Mouse (Mus musculus) lung, postnatal 0 days (tissue): Measurements from ENCODE around the gene Il10rb. TPM values are rescaled to one million over a fixed set of nuclear protein-coding genes. Genes with fewer than 3 reads are reported as not detected.

Experiments used
- ATAC-seq: fragments of 200-750 bp; cut with Nextera tagmentation; 2 replicates; pipeline ENCODE4 v1.8.0; 2017; ENCODE audit warnings: moderate library complexity
- DNase-seq: peaks from one replicate; pipeline ENCODE4 v3.0.0-alpha.2; 2016; ENCODE audit warnings: low spot score
- H3K27ac ChIP-seq: fragments of 300-500 bp; sonication (generic); 2 replicates; pipeline ENCODE4 v1.5.1; 2014; ENCODE audit warnings: antibody characterized with exemption, mild to moderate bottlenecking, low read length, mixed read lengths
- H3K27me3 ChIP-seq: fragments of 300-500 bp; sonication (generic); replicated peaks from 2 replicates; pipeline ENCODE4 v1.6.1; 2014; ENCODE audit warnings: low read length, mixed read lengths; ENCODE audit not compliant: insufficient read depth
- H3K36me3 ChIP-seq: fragments of 300-500 bp; sonication (generic); 2 replicates; pipeline ENCODE4 v1.6.1; 2014; ENCODE audit warnings: low read length, mixed read lengths; ENCODE audit not compliant: insufficient read depth
- H3K4me1 ChIP-seq: fragments of 300-500 bp; sonication (generic); 2 replicates; pipeline ENCODE4 v1.6.1; 2014; ENCODE audit warnings: antibody characterized with exemption, low read depth, low read length, mixed read lengths; ENCODE audit not compliant: insufficient read depth
- H3K4me2 ChIP-seq: fragments of 300-500 bp; sonication (generic); replicated peaks from 2 replicates; pipeline ENCODE4 v1.6.1; 2014; ENCODE audit warnings: low read depth, mild to moderate bottlenecking, low read length, moderate library complexity, mixed read lengths
- H3K4me3 ChIP-seq: fragments of 300-500 bp; sonication (generic); 2 replicates; pipeline ENCODE4 v1.5.1; 2014; ENCODE audit warnings: low read depth, low read length
- H3K9ac ChIP-seq: fragments of 300-500 bp; sonication (generic); replicated peaks from 2 replicates; pipeline ENCODE4 v1.6.1; 2014; ENCODE audit warnings: low read depth, mild to moderate bottlenecking
- H3K9me3 ChIP-seq: fragments of 300-500 bp; sonication (generic); 2 replicates; pipeline ENCODE4 v1.6.1; 2016; ENCODE audit warnings: low read length, mixed read lengths
- CTCF ChIP-seq: IDR thresholded peaks from 2 replicates; pipeline ENCODE4 v1.5.1; 2016; ENCODE audit warnings: antibody characterized with exemption, mild to moderate bottlenecking
- EP300 ChIP-seq: IDR thresholded peaks from 2 replicates; pipeline ENCODE4 v1.6.1; 2016; ENCODE audit warnings: antibody characterized with exemption, mild to moderate bottlenecking, control low read depth
- WGBS: fragments of 180-500 bp; shearing (Covaris S2); extraction: QIAGEN DNeasy Blood & Tissue Kit; methylation state at CpG from one replicate; pipeline ENCODE4 v1.1.7; 2014; 5-methylcytosine and 5-hydroxymethylcytosine counted together
- polyA plus RNA-seq: library from polyadenylated mRNA; unstranded; fragments of >200 nt; fragmentation: Nextera tagmentation; extraction: Ambion mirVana; gene quantifications from 2 replicates; pipeline ENCODE4 v1.2.1, GENCODE M21; 2015

Gene Il10rb
- polyA plus RNA-seq, 1 experiment from 2014 or later: 90.5 TPM

DNA sequence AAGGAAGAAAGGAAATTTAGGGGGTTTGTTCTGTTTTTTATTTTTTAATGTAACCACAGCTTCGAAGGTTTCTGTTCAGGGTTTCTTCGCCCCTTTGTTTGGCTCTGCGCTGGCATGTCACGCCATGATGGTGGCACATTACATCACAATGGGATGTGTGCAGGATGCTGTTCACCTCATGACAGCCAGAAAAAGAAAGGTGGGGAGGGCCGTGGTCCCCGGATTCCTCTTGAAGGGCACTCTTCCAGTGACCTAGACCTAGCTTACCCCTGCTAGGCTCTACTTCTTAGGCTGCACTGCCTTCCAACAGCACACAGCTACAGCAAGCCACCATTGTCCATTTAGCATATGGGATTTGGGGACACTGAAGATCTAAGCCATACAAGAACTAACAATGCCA, 19.9 kb downstream of the Il10rb start:
- no peaks in the 10 kb centered on the region for H3K27me3 ChIP-seq
- WGBS: 91% methylated on average over 6 of the region's 6 CpGs

GRCm38 (mm10) chr16:91426586-91426985, 20.6 kb downstream of the Il10rb start:
- Histone ChIP-seq H3K4me2 (no peak overlapping the region), H3K27me3 (no peaks in the 10 kb centered on the region), H3K27ac (no peak overlapping the region), H3K9ac (no peak overlapping the region), H3K4me1 (no peaks in the 10 kb centered on the region), H3K9me3 (no peaks in the 10 kb centered on the region), H3K36me3 (peaks cover 32% of the 10 kb centered on the region), H3K4me3 (no peak overlapping the region)
- TF ChIP-seq CTCF (no peak), EP300 (no peak)
- no peak for DNase-seq
- 85% methylated on average over 4 of the region's 4 CpGs for WGBS
- no peak for ATAC-seq

More for the DNA sequence above, 19.9 kb downstream of the Il10rb start:
- no peaks in the 10 kb centered on the region for H3K4me1 ChIP-seq
- ATAC-seq (no peak), DNase-seq (no peak)
- no peaks in the 10 kb centered on the region for H3K9me3 ChIP-seq
- peaks cover 32% of the 10 kb centered on the region for H3K36me3 ChIP-seq
- no peak for TF ChIP-seq EP300
- no peak for TF ChIP-seq CTCF
- H3K9ac ChIP-seq: no peak overlapping the region
- H3K4me3 ChIP-seq: no peak overlapping the region
- H3K27ac ChIP-seq: no peak overlapping the region
- no peak overlapping the region for H3K4me2 ChIP-seq

- no peak overlapping the region for H3K9ac ChIP-seq
- no peak overlapping the region for H3K27ac ChIP-seq
- H3K9me3 ChIP-seq: no peaks in the 10 kb centered on the region
- ATAC-seq: no peak
- H3K27me3 ChIP-seq: no peaks in the 10 kb centered on the region
- H3K4me1 ChIP-seq: no peaks in the 10 kb centered on the region; the same call in 1 of the 2 replicates
- H3K36me3 ChIP-seq: peaks cover 24% of the 10 kb centered on the region
- 64% methylated on average over 5 of the region's 5 CpGs for WGBS
- TF ChIP-seq EP300: no peak
- no peak for TF ChIP-seq CTCF
- H3K4me3 ChIP-seq: no peak overlapping the region
- H3K4me2 ChIP-seq: no peak overlapping the region
- no peak for DNase-seq
Measured at GRCm38 (mm10) chr16:91427461-91427860, 21.5 kb downstream of the Il10rb start.

GRCm38 (mm10) chr16:91428259-91428865, 22.4 kb downstream of the Il10rb start:
- Histone ChIP-seq H3K27ac (no peak overlapping the region), H3K4me1 (no peaks in the 10 kb centered on the region; the same call in 1 of the 2 replicates), H3K4me3 (no peak overlapping the region), H3K36me3 (peaks cover 18% of the 10 kb centered on the region), H3K4me2 (no peak overlapping the region), H3K9me3 (no peaks in the 10 kb centered on the region), H3K27me3 (no peaks in the 10 kb centered on the region), H3K9ac (no peak overlapping the region)
- WGBS: 57% methylated on average over 8 of the region's 8 CpGs
- ATAC-seq: no peak
- DNase-seq: no peak
- TF ChIP-seq CTCF: no peak
- TF ChIP-seq EP300: no peak

DNA sequence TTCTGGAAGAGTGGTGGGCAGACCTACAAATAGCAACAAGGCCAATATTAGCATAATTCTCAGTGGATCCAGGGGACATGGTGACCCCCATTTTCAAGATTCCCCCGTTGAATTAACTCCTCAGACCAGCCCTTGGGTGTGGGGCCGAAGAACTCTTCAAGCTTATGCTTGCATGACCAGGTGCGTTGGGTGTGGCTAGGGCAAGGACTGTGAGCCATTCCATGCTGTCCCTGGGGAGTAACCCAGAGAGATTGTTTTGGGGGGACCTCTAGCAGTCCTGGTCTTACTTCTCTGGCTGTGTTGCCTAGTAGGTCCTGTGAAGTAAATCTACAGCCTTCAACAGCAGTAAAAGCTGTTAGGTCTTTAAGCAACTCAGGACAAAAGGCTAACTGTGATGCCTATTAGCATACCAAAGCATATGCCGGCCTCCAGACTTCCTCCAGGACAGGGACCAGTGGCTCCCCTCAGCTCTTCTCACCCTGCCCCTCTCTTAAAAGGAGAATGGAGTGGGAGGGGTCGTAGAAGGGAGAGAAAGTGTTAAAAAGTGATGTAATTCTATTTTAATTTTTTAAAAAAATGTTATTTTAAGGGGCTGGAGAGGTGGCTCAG, 26.9 kb downstream of the Il10rb start:
- no peak overlapping the region for H3K4me3 ChIP-seq
- H3K27ac ChIP-seq: no peak overlapping the region
- no peak overlapping the region for H3K4me2 ChIP-seq
- H3K9me3 ChIP-seq: no peaks in the 10 kb centered on the region
- H3K4me1 ChIP-seq: no peaks in the 10 kb centered on the region; the same call in 1 of the 2 replicates
- WGBS: 43% methylated on average over 5 of the region's 5 CpGs
- H3K27me3 ChIP-seq: no peaks in the 10 kb centered on the region
- H3K9ac ChIP-seq: no peak overlapping the region
- ATAC-seq (no peak), DNase-seq (no peak)
- TF ChIP-seq EP300 (no peak), CTCF (no peak)
- H3K36me3 ChIP-seq: no peaks in the 10 kb centered on the region

DNA sequence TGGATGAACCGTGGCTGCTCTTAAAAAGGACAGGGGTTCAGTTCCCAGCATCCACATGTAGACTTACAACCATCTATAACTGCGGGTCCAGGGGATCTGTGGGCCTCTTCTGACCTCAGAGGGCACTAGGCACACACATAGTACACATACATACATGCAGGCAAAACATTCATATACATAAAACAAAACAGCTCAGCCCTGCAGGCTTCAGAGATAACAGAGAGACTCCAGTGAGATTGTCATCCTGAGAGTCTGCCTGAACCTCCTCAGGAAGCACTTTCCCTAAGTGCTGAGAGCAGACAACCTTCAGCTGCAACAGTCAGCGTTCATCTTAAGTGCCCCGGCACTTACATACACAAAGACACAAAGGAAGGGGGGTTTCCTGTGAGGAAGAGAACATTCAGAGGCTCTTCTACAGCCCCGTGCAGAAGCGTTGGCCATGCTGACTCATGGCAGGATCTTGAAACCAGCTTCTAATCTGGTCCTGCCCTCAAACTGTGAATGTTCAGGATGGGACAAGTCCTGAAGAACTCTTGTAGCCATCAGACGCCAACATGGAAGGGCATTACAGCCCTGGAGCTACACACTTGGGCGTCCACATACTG, 27.5 kb downstream of the Il10rb start:
- Histone ChIP-seq H3K4me2 (no peak overlapping the region), H3K36me3 (no peaks in the 10 kb centered on the region), H3K9ac (no peak overlapping the region), H3K4me1 (no peaks in the 10 kb centered on the region; the same call in 1 of the 2 replicates), H3K9me3 (no peaks in the 10 kb centered on the region), H3K27me3 (no peaks in the 10 kb centered on the region), H3K27ac (no peak overlapping the region), H3K4me3 (no peak overlapping the region)
- DNase-seq: peak; percentile 63
- TF ChIP-seq EP300 (no peak), CTCF (no peak)
- ATAC-seq: peak; percentile 67
- WGBS: 28% methylated on average over 8 of the region's 8 CpGs
